Mouse (Mus musculus) liver, adult 2 months (tissue): ENCODE measurements at regions not wholly inside any gene's neighbourhood (a gene's known extent, or its start where the extent isn't known, plus 50 kb on each side); places are given as distances from the start of the nearest gene placed in this dataset.

Experiments
- DNase-seq: peaks from one replicate; pipeline ENCODE4 v3.0.0-alpha.2; 2011; ENCODE audit warnings: low read depth, low spot score; ENCODE audit errors: extremely low read depth
- H3K27ac ChIP-seq: fragments of 200-500 bp; replicated peaks from 2 replicates; pipeline ENCODE4 v1.5.1; 2012; ENCODE audit warnings: low read depth, mild to moderate bottlenecking, control low read depth, inconsistent platforms, low read length; ENCODE audit not compliant: insufficient read depth
- H3K27me3 ChIP-seq: fragments of 200-500 bp; 2 replicates; pipeline ENCODE4 v1.6.1; 2012; ENCODE audit warnings: mild to moderate bottlenecking, moderate library complexity, low read length, inconsistent platforms; ENCODE audit not compliant: control insufficient read depth, insufficient read depth
- H3K36me3 ChIP-seq: fragments of 200-500 bp; 2 replicates; pipeline ENCODE4 v1.6.1; 2012; ENCODE audit warnings: low read length, inconsistent platforms; ENCODE audit not compliant: control insufficient read depth, insufficient read depth
- H3K4me1 ChIP-seq: fragments of 200-500 bp; 2 replicates; pipeline ENCODE4 v1.6.1; 2011; ENCODE audit warnings: low read length; ENCODE audit not compliant: control insufficient read depth, insufficient read depth
- H3K4me3 ChIP-seq: fragments of 200-500 bp; 2 replicates; pipeline ENCODE4 v1.5.1; 2011; ENCODE audit warnings: low read depth, mild to moderate bottlenecking, control low read depth, low read length, moderate library complexity; ENCODE audit not compliant: insufficient read depth
- H3K79me2 ChIP-seq: fragments of 200-500 bp; 2 replicates; pipeline ENCODE4 v1.6.1; 2012; ENCODE audit warnings: inconsistent platforms, mild to moderate bottlenecking, low read length, moderate library complexity; ENCODE audit not compliant: control insufficient read depth, insufficient read depth
- H3K9ac ChIP-seq: fragments of 200-500 bp; 2 replicates; pipeline ENCODE4 v1.6.1; 2012; ENCODE audit warnings: low read depth, mild to moderate bottlenecking, control low read depth, inconsistent platforms, low read length
- CTCF ChIP-seq: fragments of 200-500 bp; IDR thresholded peaks from 2 replicates; pipeline ENCODE4 v1.5.1; 2011; ENCODE audit warnings: low read depth, low read length, control low read depth
- POLR2A ChIP-seq: fragments of 200-500 bp; IDR thresholded peaks from 2 replicates; pipeline ENCODE4 v1.6.1; 2011; ENCODE audit warnings: low read length, control low read depth; ENCODE audit not compliant: insufficient read depth; ENCODE audit errors: extremely low read depth
- WGBS: fragments of 180-500 bp; shearing (Covaris S2); methylation state at CpG from one replicate; pipeline ENCODE4 v1.1.7; 2018; 5-methylcytosine and 5-hydroxymethylcytosine counted together

GRCm38 (mm10) chr10:111574231-111574630, 68.1 kb downstream of the Phlda1 start:
- Histone ChIP-seq H3K27me3 (no peaks in the 10 kb centered on the region), H3K9ac (no peak overlapping the region), H3K4me3 (no peak overlapping the region), H3K79me2 (no peaks in the 10 kb centered on the region), H3K36me3 (no peaks in the 10 kb centered on the region), H3K4me1 (peaks cover 13% of the 10 kb centered on the region), H3K27ac (no peak overlapping the region)
- no peak for DNase-seq
- TF ChIP-seq POLR2A (no peak), CTCF (no peak)
- WGBS, result 58% methylated on average over 4 of the region's 4 CpGs

- 73% methylated on average over 8 of the region's 8 CpGs for WGBS
- H3K79me2 ChIP-seq, result no peaks in the 10 kb centered on the region
- H3K27me3 ChIP-seq, result no peaks in the 10 kb centered on the region
- no peak for DNase-seq
- no peak overlapping the region for H3K27ac ChIP-seq
- TF ChIP-seq CTCF (no peak), POLR2A (no peak)
- no peak overlapping the region for H3K9ac ChIP-seq
- no peaks in the 10 kb centered on the region for H3K36me3 ChIP-seq
- peaks cover 16% of the 10 kb centered on the region for H3K4me1 ChIP-seq
- H3K4me3 ChIP-seq, result no peak overlapping the region
Measured at GRCm38 (mm10) chr10:111574812-111575211, 68.7 kb downstream of the Phlda1 start.

GRCm38 (mm10) chr10:111575256-111575655, 69.2 kb downstream of the Phlda1 start:
- no peak for DNase-seq
- H3K4me1 ChIP-seq, result peaks cover 20% of the 10 kb centered on the region
- no peaks in the 10 kb centered on the region for H3K79me2 ChIP-seq
- H3K4me3 ChIP-seq, result no peak overlapping the region
- no peak for TF ChIP-seq POLR2A
- no peak for TF ChIP-seq CTCF
- H3K27ac ChIP-seq, result no peak overlapping the region
- H3K36me3 ChIP-seq, result no peaks in the 10 kb centered on the region
- H3K9ac ChIP-seq, result no peak overlapping the region
- no peaks in the 10 kb centered on the region for H3K27me3 ChIP-seq
- WGBS, result 73% methylated on average over 5 of the region's 5 CpGs

- Histone ChIP-seq H3K36me3 (no peaks in the 10 kb centered on the region), H3K4me1 (peaks cover 23% of the 10 kb centered on the region), H3K27ac (0 out of 2 replicates have a peak overlapping the region, but pooled peaks have one; percentile 15), H3K27me3 (no peaks in the 10 kb centered on the region), H3K4me3 (no peak overlapping the region), H3K79me2 (no peaks in the 10 kb centered on the region), H3K9ac (no peak overlapping the region)
- DNase-seq, result peak; percentile 50
- TF ChIP-seq POLR2A (no peak), CTCF (no peak)
- WGBS, result 41% methylated on average over 5 of the region's 5 CpGs
Measured at GRCm38 (mm10) chr10:111575926-111576325, 69.8 kb downstream of the Phlda1 start.

- H3K79me2 ChIP-seq, result no peaks in the 10 kb centered on the region
- no peak for TF ChIP-seq POLR2A
- no peak for TF ChIP-seq CTCF
- H3K27me3 ChIP-seq, result no peaks in the 10 kb centered on the region
- no peak overlapping the region for H3K27ac ChIP-seq
- no peak overlapping the region for H3K9ac ChIP-seq
- no peak overlapping the region for H3K4me3 ChIP-seq
- peaks cover 28% of the 10 kb centered on the region for H3K4me1 ChIP-seq
- WGBS, result 68% methylated on average over 10 of the region's 10 CpGs
- no peaks in the 10 kb centered on the region for H3K36me3 ChIP-seq
- DNase-seq, result no peak
Measured at GRCm38 (mm10) chr10:111576395-111577069, 70.4 kb downstream of the Phlda1 start.

- Histone ChIP-seq H3K79me2 (no peaks in the 10 kb centered on the region), H3K27me3 (no peaks in the 10 kb centered on the region), H3K4me3 (no peak overlapping the region), H3K4me1 (peaks cover 38% of the 10 kb centered on the region), H3K9ac (peak overlapping the region; percentile 15; the same call in 1 of the 2 replicates), H3K27ac (peak overlapping the region; percentile 59), H3K36me3 (no peaks in the 10 kb centered on the region)
- 7% methylated on average over 5 of the region's 5 CpGs for WGBS
- TF ChIP-seq CTCF (no peak), POLR2A (no peak)
- peak; percentile 91 for DNase-seq
Measured at GRCm38 (mm10) chr10:111578536-111578935, 72.5 kb downstream of the Phlda1 start.
